Mouse (Mus musculus) midbrain, embryonic 12.5 days (tissue): ENCODE results near the gene Il17re. TPM values are rescaled to one million over a fixed set of nuclear protein-coding genes. Genes with fewer than 3 reads are reported as not detected.

Experiments used
- ATAC-seq: fragments of 200-750 bp; cut with Nextera tagmentation; 2 replicates; pipeline ENCODE4 v1.8.0; 2017; ENCODE audit warnings: low read depth, moderate TSS enrichment, moderate library complexity; ENCODE audit not compliant: low FRiP score
- H3K27ac ChIP-seq: fragments of 300-500 bp; sonication (generic); replicated peaks from 2 replicates; pipeline ENCODE4 v1.5.1; 2016; ENCODE audit warnings: mild to moderate bottlenecking
- H3K27me3 ChIP-seq: fragments of 300-500 bp; sonication (generic); 2 replicates; pipeline ENCODE4 v1.6.1; 2016; ENCODE audit warnings: mild to moderate bottlenecking
- H3K36me3 ChIP-seq: fragments of 300-500 bp; sonication (generic); 2 replicates; pipeline ENCODE4 v1.6.1; 2016
- H3K4me1 ChIP-seq: fragments of 300-500 bp; sonication (generic); 2 replicates; pipeline ENCODE4 v1.6.1; 2016
- H3K4me2 ChIP-seq: fragments of 300-500 bp; sonication (generic); replicated peaks from 2 replicates; pipeline ENCODE4 v1.6.1; 2016; ENCODE audit warnings: mild to moderate bottlenecking, moderate library complexity
- H3K4me3 ChIP-seq: fragments of 300-500 bp; sonication (generic); 2 replicates; pipeline ENCODE4 v1.5.1; 2016; ENCODE audit warnings: mild to moderate bottlenecking
- H3K9ac ChIP-seq: fragments of 300-500 bp; sonication (generic); replicated peaks from 2 replicates; pipeline ENCODE4 v1.6.1; 2016; ENCODE audit warnings: mild to moderate bottlenecking, moderate library complexity
- H3K9me3 ChIP-seq: fragments of 300-500 bp; sonication (generic); 2 replicates; pipeline ENCODE4 v1.6.1; 2016; ENCODE audit warnings: mild to moderate bottlenecking
- WGBS: fragments of 180-500 bp; shearing (Covaris S2); methylation state at CpG from one replicate; pipeline ENCODE4 v1.1.7; 2016; 5-methylcytosine and 5-hydroxymethylcytosine counted together
- polyA plus RNA-seq: library from polyadenylated mRNA; unstranded; fragments of >200 nt; fragmentation: Nextera tagmentation; extraction: Ambion mirVana; gene quantifications from 2 replicates; pipeline ENCODE4 v1.2.1, GENCODE M21; 2016

The Il17re gene
- polyA plus RNA-seq, 1 experiment from 2014 or later = 0.93 TPM

- Histone ChIP-seq H3K27ac (no peak overlapping the region), H3K36me3 (peaks cover 40% of the 10 kb centered on the region), H3K9ac (no peak overlapping the region), H3K4me2 (no peak overlapping the region), H3K4me1 (peaks cover 10% of the 10 kb centered on the region), H3K27me3 (no peaks in the 10 kb centered on the region), H3K4me3 (no peak overlapping the region), H3K9me3 (no peaks in the 10 kb centered on the region)
- WGBS = 83% methylated on average over 8 of the region's 8 CpGs
- no peak for ATAC-seq
Measured at GRCm38 (mm10) chr6:113444207-113444965, 13.9 kb upstream of the Il17re start.

- Histone ChIP-seq H3K27me3 (no peaks in the 10 kb centered on the region), H3K9ac (no peak overlapping the region), H3K9me3 (no peaks in the 10 kb centered on the region), H3K27ac (no peak overlapping the region), H3K4me1 (peaks cover 10% of the 10 kb centered on the region), H3K4me3 (no peak overlapping the region), H3K4me2 (no peak overlapping the region), H3K36me3 (peaks cover 40% of the 10 kb centered on the region)
- no peak for ATAC-seq
- WGBS = 92% methylated on average over 4 of the region's 4 CpGs
Measured at GRCm38 (mm10) chr6:113447639-113448038, 10.6 kb upstream of the Il17re start.

GRCm38 (mm10) chr6:113451839-113452238, 6.4 kb upstream of the Il17re start:
- Histone ChIP-seq H3K9ac (no peak overlapping the region), H3K9me3 (no peaks in the 10 kb centered on the region), H3K4me3 (no peak overlapping the region), H3K27me3 (no peaks in the 10 kb centered on the region), H3K4me2 (no peak overlapping the region), H3K27ac (no peak overlapping the region), H3K4me1 (no peaks in the 10 kb centered on the region), H3K36me3 (peaks cover 26% of the 10 kb centered on the region)
- no peak for ATAC-seq
- 92% methylated on average over 2 of the region's 2 CpGs for WGBS

- H3K27me3 ChIP-seq = peaks cover 7% of the 10 kb centered on the region; the same call in 1 of the 2 replicates
- no peak overlapping the region for H3K4me2 ChIP-seq
- H3K27ac ChIP-seq = no peak overlapping the region
- WGBS = 76% methylated on average over 5 of the region's 5 CpGs
- H3K4me1 ChIP-seq = no peaks in the 10 kb centered on the region
- no peak overlapping the region for H3K4me3 ChIP-seq
- H3K36me3 ChIP-seq = no peaks in the 10 kb centered on the region
- no peaks in the 10 kb centered on the region for H3K9me3 ChIP-seq
- no peak overlapping the region for H3K9ac ChIP-seq
- no peak for ATAC-seq
Measured at GRCm38 (mm10) chr6:113455007-113455406, 3.3 kb upstream of the Il17re start.

GRCm38 (mm10) chr6:113458635-113459034, 351 bp downstream of the Il17re start:
- H3K9ac ChIP-seq = no peak overlapping the region
- 72% methylated on average over 10 of the region's 10 CpGs for WGBS
- no peaks in the 10 kb centered on the region for H3K9me3 ChIP-seq
- H3K4me1 ChIP-seq = no peaks in the 10 kb centered on the region
- peaks cover 7% of the 10 kb centered on the region; the same call in 1 of the 2 replicates for H3K27me3 ChIP-seq
- no peak overlapping the region for H3K4me2 ChIP-seq
- no peak overlapping the region for H3K27ac ChIP-seq
- ATAC-seq = no peak
- H3K4me3 ChIP-seq = no peak overlapping the region
- H3K36me3 ChIP-seq = no peaks in the 10 kb centered on the region

GRCm38 (mm10) chr6:113464040-113464439, 5.8 kb downstream of the Il17re start:
- Histone ChIP-seq H3K9me3 (no peaks in the 10 kb centered on the region), H3K9ac (no peak overlapping the region), H3K4me2 (no peak overlapping the region), H3K27ac (no peak overlapping the region), H3K4me1 (0 out of 2 replicates have a peak, but pooled peaks cover 2% of the 10 kb centered on the region), H3K27me3 (peaks cover 18% of the 10 kb centered on the region), H3K36me3 (no peaks in the 10 kb centered on the region), H3K4me3 (no peak overlapping the region)
- no peak for ATAC-seq
- 72% methylated on average over 7 of the region's 7 CpGs for WGBS

GRCm38 (mm10) chr6:113465602-113466001, 7.3 kb downstream of the Il17re start:
- Histone ChIP-seq H3K9me3 (no peaks in the 10 kb centered on the region), H3K4me2 (no peak overlapping the region), H3K4me3 (no peak overlapping the region), H3K9ac (no peak overlapping the region), H3K27me3 (peaks cover 34% of the 10 kb centered on the region), H3K36me3 (no peaks in the 10 kb centered on the region), H3K4me1 (peaks cover 10% of the 10 kb centered on the region), H3K27ac (no peak overlapping the region)
- 65% methylated on average over 5 of the region's 5 CpGs for WGBS
- ATAC-seq = no peak

GRCm38 (mm10) chr6:113468512-113468911, 10.2 kb downstream of the Il17re start:
- ATAC-seq = no peak
- Histone ChIP-seq H3K36me3 (no peaks in the 10 kb centered on the region), H3K9ac (no peak overlapping the region), H3K4me1 (peaks cover 10% of the 10 kb centered on the region), H3K27me3 (peaks cover 55% of the 10 kb centered on the region), H3K4me2 (no peak overlapping the region), H3K9me3 (no peaks in the 10 kb centered on the region), H3K27ac (no peak overlapping the region), H3K4me3 (no peak overlapping the region)
- WGBS = 55% methylated on average over 3 of the region's 3 CpGs

- H3K4me2 ChIP-seq = peak overlapping the region; percentile 61
- no peaks in the 10 kb centered on the region for H3K9me3 ChIP-seq
- 11% methylated on average over 9 of the region's 9 CpGs for WGBS
- no peak overlapping the region for H3K9ac ChIP-seq
- no peaks in the 10 kb centered on the region for H3K36me3 ChIP-seq
- no peak overlapping the region for H3K27ac ChIP-seq
- peak overlapping the region; percentile 38 for H3K4me3 ChIP-seq
- peak; percentile 74 for ATAC-seq
- peaks cover 58% of the 10 kb centered on the region for H3K27me3 ChIP-seq
- peaks cover 10% of the 10 kb centered on the region for H3K4me1 ChIP-seq
Measured at GRCm38 (mm10) chr6:113469021-113469420, 10.7 kb downstream of the Il17re start.

GRCm38 (mm10) chr6:113469432-113469831, 11.1 kb downstream of the Il17re start:
- Histone ChIP-seq H3K27me3 (peaks cover 62% of the 10 kb centered on the region), H3K4me1 (peaks cover 10% of the 10 kb centered on the region), H3K9me3 (no peaks in the 10 kb centered on the region), H3K4me2 (peak overlapping the region; percentile 61), H3K36me3 (no peaks in the 10 kb centered on the region), H3K27ac (no peak overlapping the region), H3K9ac (peak overlapping the region; percentile 31), H3K4me3 (peak overlapping the region; percentile 38)
- ATAC-seq = peak; percentile 75
- WGBS = 2% methylated on average over 31 of the region's 31 CpGs

GRCm38 (mm10) chr6:113471297-113471936, 13.1 kb downstream of the Il17re start, which contains the start of gene Il17rc:
Gene Il17rc (plus strand): TSS chr6:113471427.
- 18% methylated on average over 12 of the region's 12 CpGs for WGBS
- H3K27me3 ChIP-seq = peaks cover 61% of the 10 kb centered on the region
- H3K4me1 ChIP-seq = peaks cover 10% of the 10 kb centered on the region
- H3K36me3 ChIP-seq = no peaks in the 10 kb centered on the region
- no peak within 1 kb of the TSS for H3K27ac ChIP-seq
- no peak within 1 kb of the TSS for H3K4me2 ChIP-seq
- 0 out of 2 replicates have a peak within 1 kb of the TSS, but pooled peaks have one; percentile 20 for H3K9ac ChIP-seq
- H3K4me3 ChIP-seq = no peak within 1 kb of the TSS
- H3K9me3 ChIP-seq = no peaks in the 10 kb centered on the region
- no peak for ATAC-seq

- H3K27ac ChIP-seq = no peak overlapping the region
- no peak for ATAC-seq
- H3K9me3 ChIP-seq = no peaks in the 10 kb centered on the region
- H3K4me2 ChIP-seq = no peak overlapping the region
- peaks cover 65% of the 10 kb centered on the region for H3K27me3 ChIP-seq
- H3K9ac ChIP-seq = 0 out of 2 replicates have a peak overlapping the region, but pooled peaks have one; percentile 20
- H3K4me3 ChIP-seq = no peak overlapping the region
- WGBS = 59% methylated on average over 10 of the region's 10 CpGs
- no peaks in the 10 kb centered on the region for H3K36me3 ChIP-seq
- H3K4me1 ChIP-seq = peaks cover 10% of the 10 kb centered on the region
Measured at GRCm38 (mm10) chr6:113472061-113472460, 13.8 kb downstream of the Il17re start.
